Mouse (Mus musculus): Measurements from ENCODE around the gene Tal1.

GRCm38 (mm10) chr4:115075204-115075915 lies 19.1 kb downstream of the Tal1 start:
- TF ChIP-seq CTCF (IDR thresholded peaks at IDR 0.05; ENCODE audit: borderline replicate concordance, insufficient read depth, low read length) (no peak), POLR2A (IDR thresholded peaks at IDR 0.05; ENCODE audit: low read depth, low read length) (no peak)

Data from embryonic fibroblast, embryonic 13.5 days (primary cell).